ENCODE assay signal across 19 mouse cellular contexts in the genomic region with DNA sequence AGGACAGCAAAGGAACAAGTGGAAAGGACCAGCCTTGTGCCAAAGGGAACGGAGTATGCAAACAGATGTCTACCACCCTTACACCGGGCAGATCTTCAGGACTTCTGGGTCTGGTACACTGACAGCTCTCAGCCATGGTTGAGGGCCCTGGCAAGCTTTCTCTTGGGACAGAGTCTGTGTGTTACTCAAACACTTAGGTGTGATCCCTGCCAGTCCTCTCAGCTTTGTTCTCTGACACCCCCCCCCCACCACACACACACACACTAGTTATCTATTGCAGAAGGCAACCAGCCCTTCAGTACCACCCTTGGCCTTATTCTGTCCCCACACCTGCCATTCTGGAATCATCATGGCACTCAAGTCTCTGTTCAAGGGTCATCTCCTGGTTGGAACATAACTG. TPM values are rescaled to one million over a fixed set of nuclear protein-coding genes. Genes with fewer than 3 reads are reported as not detected.
DNase-seq lines count a peak whose midpoint lies in the region; ATAC-seq and TF ChIP-seq lines count a peak whose summit lies in the region.
"Had no signal": no experiment of that assay in that cellular context is flagged by ENCODE, and none has a peak within 500 bp of the region (broad histone marks: within the 10 kb centered on the region; RNA-seq: fewer than 3 reads in every experiment).

No protein-coding gene starts in this region.

- H3K4me2 ChIP-seq in forebrain, embryonic 13.5 days: peak overlapping the region; percentile 10; the same call in 1 of the 2 replicates
- no peak overlapping the region for H3K4me2 ChIP-seq in forebrain, embryonic 16.5 days (ENCODE audit: low read length)
- H3K4me2 ChIP-seq: hindbrain, embryonic 15.5 days had no signal

- H3K9me3 ChIP-seq in forebrain, embryonic 13.5 days (replicated peaks): no peaks in the 10 kb centered on the region
- no peaks in the 10 kb centered on the region for H3K9me3 ChIP-seq in forebrain, embryonic 16.5 days (ENCODE audit: control insufficient read depth, low read length)
- no peaks in the 10 kb centered on the region for H3K9me3 ChIP-seq in E14TG2a.4 (ENCODE audit: low read length)
- H3K9me3 ChIP-seq: heart, embryonic 12.5 days; hindbrain, embryonic 15.5 days; limb, embryonic 10.5 days; liver, embryonic 15.5 days; neural tube, embryonic 12.5 days had no signal

- no peak for TF ChIP-seq CTCF in E14TG2a.4 (conservative IDR thresholded peaks at IDR 0.05; ENCODE audit: low read length)

- WGBS in forebrain, embryonic 13.5 days: 94% methylated on average over 2 of the region's 2 CpGs
- 93% methylated on average over 2 of the region's 2 CpGs for WGBS in forebrain, embryonic 16.5 days

- no peaks in the 10 kb centered on the region for H3K27me3 ChIP-seq in forebrain, embryonic 13.5 days
- no peaks in the 10 kb centered on the region for H3K27me3 ChIP-seq in forebrain, embryonic 16.5 days (replicated peaks; ENCODE audit: control insufficient read depth, insufficient read depth, low read length)
- no peaks in the 10 kb centered on the region for H3K27me3 ChIP-seq in E14TG2a.4 (ENCODE audit: insufficient read depth, low read length)
- H3K27me3 ChIP-seq: heart, embryonic 12.5 days; hindbrain, embryonic 15.5 days; liver, embryonic 15.5 days; neural tube, embryonic 12.5 days had no signal

- H3K4me1 ChIP-seq in forebrain, embryonic 13.5 days: peaks cover 13% of the 10 kb centered on the region
- H3K4me1 ChIP-seq in forebrain, embryonic 16.5 days (replicated peaks; ENCODE audit: control insufficient read depth, insufficient read depth, low read length): peaks cover 15% of the 10 kb centered on the region
- peaks cover 78% of the 10 kb centered on the region for H3K4me1 ChIP-seq in E14TG2a.4 (replicated peaks; ENCODE audit: low read depth, low read length)

- no peak overlapping the region for H3K4me3 ChIP-seq in forebrain, embryonic 13.5 days
- no peak overlapping the region for H3K4me3 ChIP-seq in forebrain, embryonic 16.5 days (replicated peaks; ENCODE audit: low read length)
- peak overlapping the region; percentile 99 for H3K4me3 ChIP-seq in E14TG2a.4 (replicated peaks; ENCODE audit: low read length)
- H3K4me3 ChIP-seq: heart, embryonic 12.5 days; hindbrain, embryonic 15.5 days; neural tube, embryonic 12.5 days had no signal

- H3K9ac ChIP-seq in forebrain, embryonic 13.5 days: no peak overlapping the region
- H3K9ac ChIP-seq in forebrain, embryonic 16.5 days (replicated peaks; ENCODE audit: low read depth, low read length): no peak overlapping the region
- H3K9ac ChIP-seq: heart, embryonic 12.5 days; hindbrain, embryonic 15.5 days; liver, embryonic 15.5 days; neural tube, embryonic 12.5 days had no signal

- H3K36me3 ChIP-seq in forebrain, embryonic 13.5 days (ENCODE audit: poor library complexity, severe bottlenecking): peaks cover 55% of the 10 kb centered on the region
- H3K36me3 ChIP-seq in forebrain, embryonic 16.5 days (ENCODE audit: control insufficient read depth, insufficient read depth): peaks cover 35% of the 10 kb centered on the region
- peaks cover 66% of the 10 kb centered on the region for H3K36me3 ChIP-seq in E14TG2a.4 (ENCODE audit: insufficient read depth, low read length)

- H3K27ac ChIP-seq in forebrain, embryonic 13.5 days: no peak overlapping the region
- no peak overlapping the region for H3K27ac ChIP-seq in forebrain, embryonic 16.5 days (ENCODE audit: low read length)
- H3K27ac ChIP-seq: hindbrain, embryonic 15.5 days; limb, embryonic 10.5 days; liver, embryonic 15.5 days; neural tube, embryonic 12.5 days had no signal

- peak; percentile 32 to 62 for DNase-seq in kidney, postnatal 36 days
- DNase-seq in kidney, postnatal 14 days: no peak
- DNase-seq in ZHBTc4 (ENCODE audit: low read depth, low spot score): peak; percentile 2
- no peak for DNase-seq in thymus, postnatal 25 days
- no peak for DNase-seq in urinary bladder, postnatal 10 days (ENCODE audit: low spot score)
- DNase-seq: adrenal gland, postnatal 14 days; cerebellum, postnatal 10 days; gastrocnemius, postnatal 10 days; heart, adult 11 months; lung, postnatal 10 days; right cerebral cortex, adult 18-20 months had no signal

- ATAC-seq in forebrain, embryonic 13.5 days: no peak
- ATAC-seq in forebrain, embryonic 16.5 days: no peak

RNA-seq across cellular contexts. Expression of a gene that starts 2.2 kb away (rescaled TPM):
- polyA plus RNA-seq in forebrain, embryonic 13.5 days (2015; fragmentation: Nextera tagmentation; extraction: Ambion mirVana): 123 and 141 TPM in 2 replicates
- 94.1 and 97.9 TPM in 2 replicates for polyA plus RNA-seq in forebrain, embryonic 16.5 days (2015; fragmentation: Nextera tagmentation; extraction: Ambion mirVana)

RNA-seq across cellular contexts. Expression of a gene that starts 13.9 kb away (rescaled TPM):
- 53.8 and 61.2 TPM in 2 replicates for polyA plus RNA-seq in forebrain, embryonic 13.5 days (2015; fragmentation: Nextera tagmentation; extraction: Ambion mirVana)
- polyA plus RNA-seq in forebrain, embryonic 16.5 days (2015; fragmentation: Nextera tagmentation; extraction: Ambion mirVana): 80.9 and 85.6 TPM in 2 replicates

RNA-seq across cellular contexts. Expression of a gene that starts 15.1 kb away (rescaled TPM):
- 585 and 646 TPM in 2 replicates for polyA plus RNA-seq in forebrain, embryonic 13.5 days (2015; fragmentation: Nextera tagmentation; extraction: Ambion mirVana)
- polyA plus RNA-seq in forebrain, embryonic 16.5 days (2015; fragmentation: Nextera tagmentation; extraction: Ambion mirVana): 441 and 518 TPM in 2 replicates

RNA-seq across cellular contexts. Expression of a gene that starts 28.9 kb away (rescaled TPM):
- polyA plus RNA-seq in forebrain, embryonic 13.5 days (2015; fragmentation: Nextera tagmentation; extraction: Ambion mirVana): 7.7 and 8.4 TPM in 2 replicates
- polyA plus RNA-seq in forebrain, embryonic 16.5 days (2015; fragmentation: Nextera tagmentation; extraction: Ambion mirVana): 10.2 and 12.9 TPM in 2 replicates

RNA-seq across cellular contexts. Expression of a gene that starts 29.0 kb away (rescaled TPM):
- polyA plus RNA-seq in forebrain, embryonic 13.5 days (2015; fragmentation: Nextera tagmentation; extraction: Ambion mirVana): 0.44 and 0.54 TPM in 2 replicates
- polyA plus RNA-seq in forebrain, embryonic 16.5 days (2015; fragmentation: Nextera tagmentation; extraction: Ambion mirVana): 0.58 and 0.70 TPM in 2 replicates

Comparison
In these comparisons a context has a peak if more than half of its experiments do, and no peak if none do; other contexts are left out.
1. DNase-seq: peak in kidney, postnatal 36 days (2 of 2) and ZHBTc4 (single experiment); none in kidney, postnatal 14 days (single experiment), thymus, postnatal 25 days (single experiment) and urinary bladder, postnatal 10 days (single experiment).